Mouse (Mus musculus) bone marrow macrophage, adult 2 months (primary cell): ENCODE data around the gene 1700001O22Rik.

ENCODE experiments used
- CTCF ChIP-seq: IDR thresholded peaks from 2 replicates; pipeline ENCODE4 v1.5.1; 2012; ENCODE audit warnings: low read depth, mild to moderate bottlenecking, low read length, moderate library complexity
- POLR2A ChIP-seq: IDR thresholded peaks from 2 replicates; pipeline ENCODE4 v1.6.1; 2012; ENCODE audit warnings: mild to moderate bottlenecking, low read depth, low read length, borderline replicate concordance

DNA sequence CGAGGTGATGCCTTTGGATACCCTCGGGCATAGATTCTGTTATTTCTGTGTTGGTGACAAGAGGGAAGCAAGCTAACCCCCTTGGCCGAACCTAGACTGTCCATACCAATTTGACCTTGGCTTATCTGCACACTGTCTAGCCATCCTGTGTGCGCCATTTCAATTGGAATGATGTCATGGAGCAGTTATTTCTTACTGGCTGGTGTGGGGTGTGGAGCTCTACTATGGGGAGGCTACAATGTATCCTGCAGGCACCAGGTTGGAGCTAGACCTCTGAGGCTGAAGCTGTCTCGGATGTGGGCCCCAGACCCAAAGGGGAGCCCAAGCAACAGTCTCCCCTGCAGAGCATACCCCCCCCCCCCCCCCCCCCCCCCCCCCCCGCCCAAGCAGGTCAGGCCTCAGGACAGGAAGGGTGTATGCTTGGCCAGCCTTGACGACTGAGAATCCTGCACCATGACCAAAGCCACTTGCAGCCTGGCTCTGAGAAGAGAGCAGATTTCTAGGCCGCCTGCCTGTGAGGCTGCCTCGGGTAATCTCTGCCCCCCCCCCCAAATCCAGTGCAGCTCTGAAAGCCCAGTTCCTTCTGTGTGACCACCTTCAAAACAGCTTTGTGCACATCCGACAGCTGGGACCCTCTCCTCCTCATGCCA, 31.0 kb upstream of the 1700001O22Rik start, which contains the start of gene Prrx2:
- TF ChIP-seq POLR2A (no peak), CTCF (no peak)
